Mouse (Mus musculus): ENCODE results near the gene Dhx38. TPM values are rescaled to one million over a fixed set of nuclear protein-coding genes. Genes with fewer than 3 reads are reported as not detected.

Gene Dhx38
- 23.3 and 26.0 TPM in 2 replicates for polyA plus RNA-seq (2015; fragmentation: Nextera tagmentation; extraction: Ambion mirVana)

- Histone ChIP-seq H3K36me3 (ENCODE audit: poor library complexity, severe bottlenecking) (peaks cover 32% of the 10 kb centered on the region), H3K27ac (peak within 1 kb of the TSS; percentile 93), H3K9me3 (replicated peaks) (no peaks in the 10 kb centered on the region), H3K4me3 (peak within 1 kb of the TSS; percentile 92), H3K4me1 (peaks cover 19% of the 10 kb centered on the region), H3K27me3 (no peaks in the 10 kb centered on the region), H3K4me2 (peak within 1 kb of the TSS; percentile 88), H3K9ac (peak within 1 kb of the TSS; percentile 92)
- peak; percentile 100 for ATAC-seq
- WGBS = under 1% methylated on average over 52 of the region's 52 CpGs
These were observed at the start of gene Dhx38, which contains the start of gene Txnl4b for GRCm38 (mm10) chr8:109565498-109566333. TSS of gene Dhx38 (minus strand) at chr8:109565861. TSS of gene Txnl4b (plus strand) at chr8:109565892.

GRCm38 (mm10) chr8:109614243-109615210 is 48.9 kb upstream of the Dhx38 start, which contains the start of gene Pkd1l3:
TSS of gene Pkd1l3 (plus strand) at chr8:109614517.
- Histone ChIP-seq H3K9ac (no peak within 1 kb of the TSS), H3K9me3 (replicated peaks) (no peaks in the 10 kb centered on the region), H3K4me1 (no peaks in the 10 kb centered on the region; the same call in 1 of the 2 replicates), H3K27me3 (peaks cover 3% of the 10 kb centered on the region; the same call in 1 of the 2 replicates), H3K4me2 (peak within 1 kb of the TSS; percentile 14; the same call in 1 of the 2 replicates), H3K4me3 (no peak within 1 kb of the TSS), H3K36me3 (ENCODE audit: poor library complexity, severe bottlenecking) (no peaks in the 10 kb centered on the region), H3K27ac (no peak within 1 kb of the TSS)
- WGBS = 65% methylated on average over 27 of the region's 27 CpGs
- ATAC-seq = no peak

- peak overlapping the region; percentile 86 for H3K9ac ChIP-seq
- peaks cover 3% of the 10 kb centered on the region; the same call in 1 of the 2 replicates for H3K27me3 ChIP-seq
- peak overlapping the region; percentile 60 for H3K4me3 ChIP-seq
- ATAC-seq = no peak
- H3K4me1 ChIP-seq = peaks cover 14% of the 10 kb centered on the region
- peak overlapping the region; percentile 98 for H3K27ac ChIP-seq
- peak overlapping the region; percentile 81 for H3K4me2 ChIP-seq
- 22% methylated on average over 5 of the region's 5 CpGs for WGBS
- peaks cover 9% of the 10 kb centered on the region for H3K36me3 ChIP-seq (ENCODE audit: poor library complexity, severe bottlenecking)
- H3K9me3 ChIP-seq (replicated peaks) = no peaks in the 10 kb centered on the region
These were observed 43.5 kb upstream of the Dhx38 start for GRCm38 (mm10) chr8:109609153-109609502.

- Histone ChIP-seq H3K27ac (peak within 1 kb of the TSS; percentile 98), H3K9me3 (replicated peaks) (no peaks in the 10 kb centered on the region), H3K4me2 (peak within 1 kb of the TSS; percentile 81), H3K27me3 (peaks cover 3% of the 10 kb centered on the region; the same call in 1 of the 2 replicates), H3K36me3 (ENCODE audit: poor library complexity, severe bottlenecking) (peaks cover 15% of the 10 kb centered on the region), H3K9ac (peak within 1 kb of the TSS; percentile 86), H3K4me1 (peaks cover 14% of the 10 kb centered on the region), H3K4me3 (peak within 1 kb of the TSS; percentile 60)
- ATAC-seq = peak; percentile 100
- under 1% methylated on average over 42 of the region's 42 CpGs for WGBS
These were observed 42.9 kb upstream of the Dhx38 start, which contains the start of gene Dhodh for GRCm38 (mm10) chr8:109608271-109609152. TSS of gene Dhodh (minus strand) at chr8:109608673.

GRCm38 (mm10) chr8:109607650-109608049 is 42.0 kb upstream of the Dhx38 start:
- Histone ChIP-seq H3K27ac (peak overlapping the region; percentile 98; the same call in 1 of the 2 replicates), H3K4me1 (peaks cover 14% of the 10 kb centered on the region), H3K4me3 (peak overlapping the region; percentile 60), H3K36me3 (ENCODE audit: poor library complexity, severe bottlenecking) (peaks cover 24% of the 10 kb centered on the region), H3K4me2 (peak overlapping the region; percentile 81), H3K27me3 (peaks cover 3% of the 10 kb centered on the region; the same call in 1 of the 2 replicates), H3K9me3 (replicated peaks) (no peaks in the 10 kb centered on the region), H3K9ac (peak overlapping the region; percentile 86)
- no peak for ATAC-seq
- 11% methylated on average over 12 of the region's 12 CpGs for WGBS

- Histone ChIP-seq H3K27ac (no peak overlapping the region), H3K9ac (no peak overlapping the region), H3K4me2 (no peak overlapping the region), H3K36me3 (ENCODE audit: poor library complexity, severe bottlenecking) (peaks cover 32% of the 10 kb centered on the region), H3K9me3 (replicated peaks) (no peaks in the 10 kb centered on the region), H3K4me3 (no peak overlapping the region), H3K27me3 (peaks cover 3% of the 10 kb centered on the region; the same call in 1 of the 2 replicates), H3K4me1 (peaks cover 14% of the 10 kb centered on the region)
- no peak for ATAC-seq
- 87% methylated on average over 2 of the region's 2 CpGs for WGBS
These were observed 41.1 kb upstream of the Dhx38 start for GRCm38 (mm10) chr8:109606725-109607124.

- H3K36me3 ChIP-seq (ENCODE audit: poor library complexity, severe bottlenecking) = peaks cover 55% of the 10 kb centered on the region
- WGBS = 48% methylated on average over 8 of the region's 8 CpGs
- H3K9me3 ChIP-seq (replicated peaks) = no peaks in the 10 kb centered on the region
- ATAC-seq = peak; percentile 27; the same call in 1 of the 2 replicates
- H3K4me1 ChIP-seq = no peaks in the 10 kb centered on the region
- H3K9ac ChIP-seq = no peak overlapping the region
- no peak overlapping the region for H3K4me3 ChIP-seq
- H3K27ac ChIP-seq = no peak overlapping the region
- H3K27me3 ChIP-seq = no peaks in the 10 kb centered on the region
- no peak overlapping the region for H3K4me2 ChIP-seq
These were observed 30.2 kb upstream of the Dhx38 start for GRCm38 (mm10) chr8:109595854-109596253.

GRCm38 (mm10) chr8:109593117-109593788 is 27.6 kb upstream of the Dhx38 start:
- WGBS = 82% methylated on average over 6 of the region's 6 CpGs
- no peak for ATAC-seq
- Histone ChIP-seq H3K9ac (no peak overlapping the region), H3K27me3 (no peaks in the 10 kb centered on the region), H3K9me3 (replicated peaks) (no peaks in the 10 kb centered on the region), H3K27ac (no peak overlapping the region), H3K36me3 (ENCODE audit: poor library complexity, severe bottlenecking) (peaks cover 39% of the 10 kb centered on the region), H3K4me3 (no peak overlapping the region), H3K4me2 (no peak overlapping the region), H3K4me1 (no peaks in the 10 kb centered on the region)

GRCm38 (mm10) chr8:109592164-109592563 is 26.5 kb upstream of the Dhx38 start:
- 91% methylated on average over 5 of the region's 5 CpGs for WGBS
- Histone ChIP-seq H3K9me3 (replicated peaks) (no peaks in the 10 kb centered on the region), H3K9ac (no peak overlapping the region), H3K4me3 (no peak overlapping the region), H3K27me3 (no peaks in the 10 kb centered on the region), H3K27ac (no peak overlapping the region), H3K4me1 (no peaks in the 10 kb centered on the region), H3K36me3 (ENCODE audit: poor library complexity, severe bottlenecking) (peaks cover 38% of the 10 kb centered on the region), H3K4me2 (no peak overlapping the region)
- ATAC-seq = no peak

- no peaks in the 10 kb centered on the region for H3K4me1 ChIP-seq
- H3K9me3 ChIP-seq (replicated peaks) = no peaks in the 10 kb centered on the region
- WGBS = 89% methylated on average over 3 of the region's 3 CpGs
- no peak overlapping the region for H3K9ac ChIP-seq
- peaks cover 33% of the 10 kb centered on the region for H3K36me3 ChIP-seq (ENCODE audit: poor library complexity, severe bottlenecking)
- H3K4me2 ChIP-seq = no peak overlapping the region
- H3K4me3 ChIP-seq = no peak overlapping the region
- no peaks in the 10 kb centered on the region for H3K27me3 ChIP-seq
- no peak for ATAC-seq
- H3K27ac ChIP-seq = no peak overlapping the region
These were observed 25.7 kb upstream of the Dhx38 start for GRCm38 (mm10) chr8:109591367-109591766.
